Mouse (Mus musculus) brown adipose tissue, adult 24 weeks (tissue): ENCODE data around the gene Iqck. TPM values are rescaled to one million over a fixed set of nuclear protein-coding genes. Genes with fewer than 3 reads are reported as not detected.

Experiments used
- polyA plus RNA-seq: library from polyadenylated mRNA; stranded (reverse); fragments of >200 nt; gene quantifications from 2 replicates; pipeline ENCODE4 v1.2.4, GENCODE M21; 2012; ENCODE audit not compliant: missing spikeins, insufficient read depth, insufficient read length

The Iqck gene
- polyA plus RNA-seq, 1 experiment = 3.8 TPM

Other genes with a start within 250 kb of the Iqck start
- gene Gde1, start 150.0 kb upstream of the Iqck start, polyA plus RNA-seq = 174 and 183 TPM in 2 replicates
- 1.0 and 1.3 TPM in 2 replicates for gene Ccp110, start 143.2 kb upstream of the Iqck start, polyA plus RNA-seq
- 24.0 and 39.6 TPM in 2 replicates for gene Vps35l, start 115.5 kb upstream of the Iqck start, polyA plus RNA-seq
- 21.2 TPM in 2 replicates for gene Knop1, start 502 bp downstream of the Iqck start, polyA plus RNA-seq
- 55.7 and 65.8 TPM in 2 replicates for gene Gprc5b, start 139.5 kb downstream of the Iqck start, polyA plus RNA-seq